Mouse (Mus musculus): Measurements from ENCODE around the gene Serpinb2.

The Serpinb2 gene

DNA sequence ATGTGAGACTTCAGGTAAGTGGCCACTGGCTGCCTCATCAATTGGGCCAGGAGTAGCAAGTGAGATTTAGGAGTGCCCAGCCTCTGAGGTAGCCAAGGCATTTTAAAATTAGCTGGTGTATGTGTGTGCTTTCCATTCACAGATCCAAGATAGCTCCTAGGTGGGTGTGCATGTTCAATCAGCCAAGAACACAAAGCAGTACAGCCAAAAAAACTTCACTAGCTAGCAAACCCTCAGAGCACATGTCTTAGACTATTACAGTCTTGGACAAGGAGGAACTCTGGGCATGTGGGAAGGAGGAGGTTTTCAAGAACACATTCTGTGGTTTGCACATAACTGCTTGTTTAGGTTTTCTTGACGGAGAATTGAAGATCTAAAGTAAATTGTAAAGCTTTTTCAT, 70.0 kb downstream of the Serpinb2 start:
- DNase-seq (ENCODE audit: extremely low spot score, low spot score) = no peak

DNA sequence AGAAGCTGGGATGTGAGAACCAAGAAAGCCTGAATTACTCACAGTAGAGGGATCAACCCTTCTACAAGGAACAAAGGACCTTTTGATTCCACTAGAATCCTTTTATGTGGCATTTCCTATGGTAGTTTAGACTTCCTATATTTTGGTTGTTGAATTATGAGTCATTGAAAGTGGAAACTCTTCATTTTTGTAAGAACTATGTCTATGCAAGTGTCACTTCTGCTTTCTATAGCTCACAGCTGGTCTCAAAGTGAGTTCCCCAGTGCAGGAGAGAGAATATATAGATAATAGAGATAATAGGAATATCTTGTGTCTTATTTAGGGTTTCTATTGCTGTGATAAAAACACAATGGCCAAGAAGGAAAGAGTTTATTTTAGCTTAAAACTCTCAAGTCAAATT, 71.7 kb downstream of the Serpinb2 start:
- DNase-seq (ENCODE audit: extremely low spot score, low spot score) = no peak

DNA sequence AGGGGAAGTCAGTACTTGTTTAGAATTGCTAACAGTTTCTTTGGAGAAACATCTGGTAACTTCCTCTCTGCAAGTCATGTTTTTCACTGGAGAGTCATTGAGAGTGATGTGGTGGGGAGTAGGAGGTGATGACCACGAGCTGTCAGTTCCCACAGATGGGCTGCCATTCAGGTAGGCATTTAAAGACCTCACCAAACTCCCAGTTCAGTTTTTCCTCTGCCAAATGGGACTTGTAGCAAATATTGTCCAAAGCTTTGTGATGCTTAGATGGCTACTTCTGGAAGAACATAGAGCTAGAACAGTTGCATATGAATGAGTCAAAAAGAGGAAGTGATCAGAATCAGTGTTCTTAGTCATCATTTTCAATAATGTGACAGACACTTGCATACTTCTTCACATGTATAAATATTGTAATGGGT, 72.7 kb downstream of the Serpinb2 start:
- no peak for DNase-seq (ENCODE audit: extremely low spot score, low spot score)

DNA sequence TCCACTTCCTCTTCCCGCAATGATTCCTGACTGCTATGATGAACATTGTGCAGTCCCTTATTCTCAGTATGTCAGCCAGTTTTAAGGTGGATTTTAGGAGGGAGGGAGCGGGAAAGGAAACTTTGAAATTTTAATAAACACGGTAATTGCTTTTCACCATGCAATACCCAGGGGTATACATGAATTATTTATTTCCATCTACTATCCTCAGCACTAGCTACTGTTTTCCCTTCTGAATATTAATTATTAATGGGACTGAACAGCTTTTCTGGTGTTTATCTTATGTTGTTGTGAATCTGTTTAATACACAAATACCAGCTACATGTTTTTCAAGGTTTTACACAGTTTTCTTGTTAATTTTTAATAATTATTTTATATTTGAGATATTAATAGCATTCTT, 73.7 kb downstream of the Serpinb2 start:
- no peak for DNase-seq (ENCODE audit: extremely low spot score, low spot score)
